Mouse (Mus musculus) liver, adult 2 months (tissue): ENCODE measurements around the gene Cd59a.

Source experiments
- CTCF ChIP-seq: fragments of 200-500 bp; IDR thresholded peaks from 2 replicates; pipeline ENCODE4 v1.5.1; 2011; ENCODE audit warnings: low read depth, low read length, control low read depth
- POLR2A ChIP-seq: fragments of 200-500 bp; IDR thresholded peaks from 2 replicates; pipeline ENCODE4 v1.6.1; 2011; ENCODE audit warnings: low read length, control low read depth; ENCODE audit not compliant: insufficient read depth; ENCODE audit errors: extremely low read depth

- TF ChIP-seq POLR2A (no peak), CTCF (no peak)
These were observed 34.6 kb upstream of the Cd59a start for GRCm38 (mm10) chr2:104060996-104061395.
